Mouse (Mus musculus) spleen, adult 2 months (tissue): ENCODE data around the gene Cpa2.

ENCODE experiments used
- CTCF ChIP-seq: fragments of 200-500 bp; IDR thresholded peaks from 2 replicates; pipeline ENCODE4 v1.5.1; 2011; ENCODE audit warnings: mild to moderate bottlenecking, inconsistent platforms; ENCODE audit not compliant: insufficient read depth, insufficient read length, insufficient replicate concordance; ENCODE audit errors: extremely low read depth
- POLR2A ChIP-seq: fragments of 200-500 bp; IDR thresholded peaks from 2 replicates; pipeline ENCODE4 v1.6.1; 2011; ENCODE audit warnings: low read depth, low read length, inconsistent platforms

- TF ChIP-seq POLR2A (no peak), CTCF (no peak)
Observed at GRCm38 (mm10) chr6:30520400-30520799, 21.0 kb upstream of the Cpa2 start.
